Mouse (Mus musculus) lung, adult 18-20 months (tissue): ENCODE measurements around the gene Gm20403.
"Not testable (repeated sequence)": the region's sequence is repeated elsewhere in the genome, so short reads cannot be mapped to it uniquely, and the experiment has no call there.

ENCODE experiments used
- DNase-seq, 2 experiments: peaks; one replicate each; pipeline ENCODE4 v3.0.0; 2022; ENCODE audit warnings: mixed read lengths in 2 of 2

Gene Gm20403

DNA sequence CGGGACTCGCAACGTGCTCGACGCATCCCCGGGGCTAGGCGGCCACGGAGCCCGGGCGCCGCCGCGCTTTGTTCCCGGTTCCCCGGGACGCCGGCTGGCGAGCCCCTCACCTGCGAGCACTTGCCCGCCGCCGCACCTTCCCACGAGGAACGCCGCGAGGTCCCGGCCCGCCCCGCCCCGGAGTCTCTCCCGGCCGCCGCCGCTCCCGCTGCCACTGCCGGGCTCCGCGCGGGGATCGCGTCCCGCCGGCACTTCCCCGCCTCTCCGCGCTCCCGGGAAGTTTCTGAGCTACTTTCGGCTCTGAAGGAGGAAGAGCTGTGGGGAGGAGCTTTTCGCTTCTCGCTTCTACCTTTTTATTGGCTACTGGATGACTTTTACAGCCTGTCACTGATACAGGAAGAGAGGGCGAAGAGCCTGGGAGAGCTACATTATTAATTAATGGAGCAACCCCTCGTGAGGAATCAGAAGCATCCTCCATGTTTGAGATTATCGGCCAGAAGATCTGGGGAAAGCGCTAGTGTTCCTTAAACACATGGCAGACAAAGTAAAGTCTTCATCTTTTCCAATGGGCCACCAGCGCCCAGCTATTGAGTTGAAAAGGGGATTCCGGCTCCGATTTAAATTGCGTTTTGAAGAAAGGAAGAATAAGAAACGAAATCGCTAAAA lies at the start of gene Gm20403:
TSS of gene Gm20403 (minus strand) at position 478 of the 666 bp plus-strand sequence.
- peak; percentile 80 to 84 for DNase-seq

DNA sequence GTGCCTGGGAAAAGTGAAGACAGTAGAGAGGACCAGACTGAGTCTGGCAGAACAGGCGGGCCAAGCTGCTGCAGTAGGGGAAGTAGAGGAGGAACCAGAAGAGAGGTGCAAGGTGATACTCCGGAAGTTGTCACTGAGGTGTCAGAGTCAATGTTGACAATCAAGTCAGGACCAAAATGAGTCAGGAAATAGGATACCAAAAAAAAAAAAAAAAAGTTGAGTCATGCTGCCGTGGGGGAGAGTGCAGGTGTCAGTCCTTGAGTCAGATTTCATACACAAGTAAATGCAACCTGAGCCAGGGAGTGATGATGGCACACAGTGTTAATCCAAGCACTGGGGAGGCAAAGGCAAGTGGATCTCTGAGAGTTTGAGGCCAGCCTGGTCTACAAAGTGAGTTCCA lies 40.8 kb upstream of the Gm20403 start:
- DNase-seq = no peak

DNA sequence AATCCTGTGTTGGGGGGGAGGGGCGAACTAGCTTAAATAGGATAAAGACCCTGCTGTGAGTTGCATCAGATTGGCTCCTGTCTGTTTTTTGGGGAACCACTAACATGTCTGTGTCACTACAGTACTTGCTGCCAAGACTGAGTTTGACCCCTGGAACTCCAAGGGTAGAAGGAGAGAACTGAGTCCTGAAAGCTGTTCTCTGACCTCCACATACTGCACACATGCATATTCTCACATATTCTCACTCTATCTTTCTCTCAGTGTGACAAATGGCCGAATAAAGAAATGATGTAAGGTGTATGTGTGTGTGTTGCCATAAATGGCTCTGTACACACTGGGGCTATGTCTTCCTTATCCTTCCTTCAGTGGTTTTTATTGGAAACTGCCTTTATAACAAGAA lies 37.0 kb upstream of the Gm20403 start:
- no peak for DNase-seq

GRCm38 (mm10) chr12:55019421-55019877 lies 33.1 kb upstream of the Gm20403 start:
- DNase-seq = no peak

- DNase-seq = no peak
Observed at GRCm38 (mm10) chr12:55017119-55017721, 30.9 kb upstream of the Gm20403 start.

- no peak for DNase-seq
Observed at GRCm38 (mm10) chr12:55016339-55017118, 30.2 kb upstream of the Gm20403 start.

- no peak for DNase-seq
Observed at GRCm38 (mm10) chr12:55015428-55015827, 29.1 kb upstream of the Gm20403 start.

GRCm38 (mm10) chr12:55013626-55014398 lies 27.5 kb upstream of the Gm20403 start, which contains the start of gene Baz1a:
Gene Baz1a (minus strand): TSS chr12:55014348.
- DNase-seq = no peak

DNA sequence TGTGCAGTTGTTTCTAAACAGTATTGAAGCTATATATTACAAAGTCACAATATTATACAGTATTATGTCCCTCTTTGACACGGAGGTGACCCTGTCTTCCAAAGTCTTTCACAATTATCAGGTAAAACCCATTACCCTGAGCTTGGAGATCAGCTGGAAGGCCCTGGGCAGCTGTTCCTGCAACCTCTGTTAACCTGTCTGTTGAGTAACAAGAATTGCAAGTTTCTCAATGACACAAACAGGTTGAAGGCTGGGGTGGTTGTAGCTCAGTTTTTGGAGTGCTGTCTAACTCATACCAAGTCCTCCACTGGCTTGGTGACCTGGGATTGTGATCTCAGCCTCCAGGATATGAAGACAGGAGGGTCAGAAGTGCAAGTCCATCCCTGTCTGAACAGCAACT lies 26.7 kb upstream of the Gm20403 start:
- no peak for DNase-seq

- no peak for DNase-seq
Observed at GRCm38 (mm10) chr12:55007361-55008008, 21.2 kb upstream of the Gm20403 start.

GRCm38 (mm10) chr12:55006071-55006470 lies 19.7 kb upstream of the Gm20403 start:
- no peak for DNase-seq

DNA sequence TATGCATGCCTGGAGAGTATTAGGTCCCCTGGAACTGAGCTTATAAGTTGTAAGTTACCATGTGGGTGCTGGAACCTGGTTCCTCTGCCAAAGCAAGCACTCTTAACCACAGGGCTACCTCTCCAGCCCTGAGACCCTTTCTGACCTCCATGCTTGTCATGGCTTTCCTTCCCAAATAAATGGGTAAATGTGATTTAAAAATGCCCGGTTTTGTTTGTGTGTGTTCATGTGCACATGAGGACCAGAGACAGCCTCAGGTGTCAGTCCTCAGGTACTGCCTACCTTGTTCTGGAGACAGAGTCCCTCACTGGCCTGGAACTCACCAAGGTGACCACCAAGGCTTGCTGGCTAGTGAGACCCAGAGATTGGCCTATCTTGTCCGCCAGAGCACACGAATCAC lies 18.1 kb upstream of the Gm20403 start:
- DNase-seq = no peak

GRCm38 (mm10) chr12:55003843-55004242 lies 17.5 kb upstream of the Gm20403 start:
- DNase-seq = no peak

- not testable (repeated sequence) for DNase-seq
Observed at GRCm38 (mm10) chr12:55002532-55002931, 16.2 kb upstream of the Gm20403 start.

GRCm38 (mm10) chr12:54999016-54999690 lies 12.8 kb upstream of the Gm20403 start:
- DNase-seq = peak; percentile 78 to 82

DNA sequence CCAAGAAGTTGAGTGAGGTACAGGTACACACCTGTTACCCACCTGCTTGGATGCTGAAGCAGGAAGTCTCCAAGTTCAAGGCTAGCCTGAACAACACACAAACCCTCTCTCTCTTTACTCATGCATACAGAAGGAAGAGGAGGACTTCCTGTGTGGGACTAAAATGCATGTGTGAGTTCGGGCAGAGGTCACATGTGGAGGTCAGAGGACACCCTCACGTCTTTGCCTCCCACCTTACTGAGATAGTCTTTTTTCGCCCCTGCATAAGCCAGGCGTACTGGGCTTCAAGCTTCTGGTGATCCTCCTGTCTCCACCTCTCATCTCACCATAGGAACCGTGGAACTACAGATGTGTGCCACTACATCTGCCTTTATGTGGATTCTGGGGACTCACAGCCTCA lies 12.1 kb upstream of the Gm20403 start:
- no peak for DNase-seq

GRCm38 (mm10) chr12:54996979-54997474 lies 10.7 kb upstream of the Gm20403 start:
- DNase-seq = no peak

- no peak for DNase-seq
Observed at GRCm38 (mm10) chr12:54995965-54996364, 9.6 kb upstream of the Gm20403 start.

GRCm38 (mm10) chr12:54994418-54994817 lies 8.1 kb upstream of the Gm20403 start:
- no peak for DNase-seq

DNA sequence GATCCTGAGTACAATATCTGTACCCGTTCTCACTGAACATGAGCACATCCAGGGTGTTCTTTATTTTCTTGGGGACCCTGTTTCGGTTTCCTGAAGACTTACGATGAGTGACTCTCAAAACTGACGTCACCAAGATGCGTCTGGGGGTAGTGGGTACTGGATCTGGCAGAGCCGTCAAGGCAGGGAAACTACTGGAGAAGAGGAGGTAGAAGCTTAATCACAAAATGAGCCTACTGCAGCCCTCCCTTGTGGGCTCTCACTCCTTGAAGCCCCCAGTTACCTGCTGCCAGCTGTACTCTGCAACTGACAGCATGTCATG lies 7.7 kb upstream of the Gm20403 start:
- DNase-seq = no peak

DNA sequence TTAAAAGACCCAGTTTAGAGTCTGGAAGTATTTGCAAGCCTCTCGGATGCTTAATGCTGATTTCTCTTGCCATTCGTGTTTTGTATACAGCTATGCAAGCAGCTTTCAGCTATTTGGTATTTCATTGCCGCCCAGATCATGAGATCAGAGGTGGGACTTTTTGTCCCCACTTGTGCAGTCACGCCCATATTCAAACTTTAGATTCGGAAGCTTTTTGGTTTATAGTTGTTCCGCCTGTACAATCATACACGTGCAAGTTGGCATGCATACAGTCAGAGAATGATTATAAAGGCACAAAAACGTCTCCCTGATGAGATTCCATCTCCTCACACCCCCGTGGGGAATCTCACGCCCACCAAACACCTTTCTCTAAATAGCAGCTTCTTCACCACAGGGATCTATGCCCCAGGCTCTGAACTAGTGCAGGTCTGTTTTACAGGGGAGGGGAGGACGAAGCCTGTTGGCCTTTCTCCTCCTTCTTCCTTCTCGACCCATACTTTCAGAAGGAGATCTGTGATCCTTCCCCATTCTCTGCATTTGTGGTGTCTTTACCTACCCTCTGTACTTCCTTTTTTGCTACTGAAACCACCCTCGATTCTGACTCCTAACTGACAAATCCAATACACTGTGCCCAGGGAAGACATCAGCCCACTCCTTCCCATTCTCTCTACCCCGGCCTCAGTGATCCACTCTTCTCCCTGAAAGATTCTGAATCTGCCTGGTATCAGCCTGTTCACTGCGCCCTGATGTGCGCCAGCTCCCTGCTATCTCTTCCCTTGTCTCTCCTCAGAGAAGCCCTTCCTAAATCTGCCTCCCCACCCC lies 7.1 kb upstream of the Gm20403 start:
- DNase-seq = peak in 1 of 2 experiments; percentile 10
